Mouse (Mus musculus): ENCODE data around the gene Mfsd4b1.
A peak's percentile ranks its signal among the peaks of the same experiment; 100 is the strongest.

Mfsd4b1 gene

GRCm38 (mm10) chr10:40024554-40025428 is at the start of gene Mfsd4b1:
Gene Mfsd4b1, minus strand, starts transcription at chr10:40025268.
- DNase-seq = peak; percentile 62

GRCm38 (mm10) chr10:40073608-40074007 is 48.5 kb upstream of the Mfsd4b1 start:
- DNase-seq = no peak

- DNase-seq = no peak
Observed at GRCm38 (mm10) chr10:40070684-40071083, 45.6 kb upstream of the Mfsd4b1 start.

- no peak for DNase-seq
Observed at GRCm38 (mm10) chr10:40069270-40069669, 44.2 kb upstream of the Mfsd4b1 start.

- DNase-seq = no peak
Observed at GRCm38 (mm10) chr10:40068595-40068994, 43.5 kb upstream of the Mfsd4b1 start.

GRCm38 (mm10) chr10:40067529-40067928 is 42.5 kb upstream of the Mfsd4b1 start:
- DNase-seq = no peak

- DNase-seq = no peak
Observed at GRCm38 (mm10) chr10:40067071-40067470, 42.0 kb upstream of the Mfsd4b1 start.

GRCm38 (mm10) chr10:40065357-40065756 is 40.3 kb upstream of the Mfsd4b1 start:
- no peak for DNase-seq

- no peak for DNase-seq
Observed at GRCm38 (mm10) chr10:40063291-40063890, 38.3 kb upstream of the Mfsd4b1 start.

- DNase-seq = no peak
Observed at GRCm38 (mm10) chr10:40062812-40063211, 37.7 kb upstream of the Mfsd4b1 start.

- DNase-seq = no peak
Observed at GRCm38 (mm10) chr10:40061926-40062325, 36.9 kb upstream of the Mfsd4b1 start.

- no peak for DNase-seq
Observed at GRCm38 (mm10) chr10:40058786-40059120, 33.7 kb upstream of the Mfsd4b1 start.

GRCm38 (mm10) chr10:40058062-40058785 is 33.2 kb upstream of the Mfsd4b1 start:
- no peak for DNase-seq

GRCm38 (mm10) chr10:40057615-40058014 is 32.5 kb upstream of the Mfsd4b1 start:
- DNase-seq = no peak

GRCm38 (mm10) chr10:40054455-40054854 is 29.4 kb upstream of the Mfsd4b1 start:
- DNase-seq = no peak

GRCm38 (mm10) chr10:40053896-40054295 is 28.8 kb upstream of the Mfsd4b1 start:
- DNase-seq = no peak

GRCm38 (mm10) chr10:40053257-40053895 is 28.3 kb upstream of the Mfsd4b1 start:
- DNase-seq = no peak

GRCm38 (mm10) chr10:40051997-40052396 is 26.9 kb upstream of the Mfsd4b1 start:
- DNase-seq = no peak

- DNase-seq = no peak
Observed at GRCm38 (mm10) chr10:40050763-40051162, 25.7 kb upstream of the Mfsd4b1 start.

GRCm38 (mm10) chr10:40041339-40041738 is 16.3 kb upstream of the Mfsd4b1 start:
- peak; percentile 26 for DNase-seq

- no peak for DNase-seq
Observed at GRCm38 (mm10) chr10:40036686-40037560, 11.9 kb upstream of the Mfsd4b1 start.

GRCm38 (mm10) chr10:40034956-40035355 is 9.9 kb upstream of the Mfsd4b1 start:
- DNase-seq = no peak
